Mouse (Mus musculus) frontal cortex, postnatal 14 days (tissue): ENCODE data around the gene Ppid.
"Not testable (repeated sequence)": the region's sequence is repeated elsewhere in the genome, so short reads cannot be mapped to it uniquely, and the experiment has no call there.

Source experiments
- DNase-seq, 2 experiments: peaks; one replicate each; pipeline ENCODE4 v3.0.0; 2022; ENCODE audit warnings: low spot score in 2 of 2

Ppid gene

DNA sequence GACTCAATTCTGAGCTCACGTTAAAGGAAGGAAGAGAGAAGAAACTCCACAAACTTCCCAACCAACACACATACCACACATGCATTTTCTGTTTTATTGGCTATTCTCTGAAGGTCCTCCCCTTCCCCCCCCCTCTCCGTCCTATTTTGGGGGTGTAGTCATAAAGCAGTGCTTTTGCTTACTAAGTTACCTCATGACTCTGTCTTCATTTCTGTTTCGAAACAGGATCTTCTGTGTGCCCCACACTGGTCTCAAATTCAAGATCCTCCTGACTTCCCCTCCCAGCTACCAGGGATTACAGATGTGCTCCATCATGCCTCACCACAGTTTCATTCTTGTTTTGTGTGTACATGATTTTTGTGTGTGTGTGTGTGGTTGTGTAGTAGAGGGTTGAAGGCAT is 18.7 kb upstream of the Ppid start:
- no peak for DNase-seq

DNA sequence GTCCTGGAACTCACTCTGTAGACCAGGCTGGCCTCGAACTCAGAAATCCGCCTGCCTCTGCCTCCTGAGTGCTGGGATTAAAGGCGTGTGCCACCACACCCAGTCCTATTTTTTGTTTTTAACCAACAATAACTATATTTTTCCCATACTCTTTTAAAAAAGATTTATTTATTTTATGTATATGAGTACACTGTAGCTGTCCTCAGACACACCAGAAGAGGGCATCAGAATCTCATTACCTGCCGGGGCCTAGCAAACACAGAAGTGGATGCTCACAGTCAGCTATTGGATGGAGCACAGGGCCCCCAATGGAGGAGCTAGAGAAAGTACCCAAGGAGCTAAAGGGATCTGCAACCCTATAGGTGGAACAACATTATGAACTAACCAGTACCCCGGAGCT is 17.8 kb upstream of the Ppid start:
- DNase-seq: not testable (repeated sequence)

GRCm38 (mm10) chr3:79574336-79574735 is 16.8 kb upstream of the Ppid start:
- DNase-seq: no peak

- DNase-seq: no peak
These were observed 15.3 kb upstream of the Ppid start for GRCm38 (mm10) chr3:79575576-79576467.

GRCm38 (mm10) chr3:79576468-79576816 is 14.7 kb upstream of the Ppid start:
- no peak for DNase-seq

DNA sequence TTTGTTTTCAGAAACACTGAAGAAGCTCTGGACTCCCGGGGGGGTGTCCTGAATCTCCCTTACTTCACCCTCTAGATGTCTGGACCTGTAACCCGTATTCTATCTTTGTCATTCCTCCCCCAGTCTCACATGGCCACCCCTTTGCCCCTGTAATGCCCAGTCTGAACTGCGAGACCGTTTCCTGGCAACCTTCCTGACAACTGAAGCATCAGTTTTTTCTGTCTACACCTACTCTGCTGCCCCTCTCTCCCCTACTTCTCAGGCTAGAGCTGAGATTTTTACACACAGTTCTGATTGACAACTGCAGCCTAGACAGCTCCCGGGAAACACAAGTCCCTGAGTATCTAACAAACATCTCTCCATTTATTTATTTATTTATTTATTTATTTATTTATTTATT is 14.3 kb upstream of the Ppid start:
- DNase-seq: no peak

DNA sequence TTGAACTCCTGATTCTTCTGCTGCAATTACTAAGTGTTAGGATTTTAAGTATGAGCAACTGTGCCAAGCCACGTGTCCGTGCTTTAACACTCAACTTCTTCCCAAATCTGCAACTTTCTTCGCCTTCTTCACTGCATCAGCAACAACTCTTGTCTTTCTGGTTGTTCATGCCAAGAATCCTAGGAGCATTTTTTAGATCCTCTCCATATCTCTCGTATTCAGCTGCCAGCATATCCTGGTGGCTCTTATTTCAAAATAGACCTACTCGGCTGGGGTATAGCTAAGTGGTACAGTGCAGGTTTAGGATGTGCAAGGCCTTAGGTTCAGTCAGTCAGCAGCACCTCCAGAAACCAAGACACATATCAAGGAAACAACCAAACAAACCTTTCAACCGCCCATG is 13.5 kb upstream of the Ppid start:
- no peak for DNase-seq

- no peak for DNase-seq
These were observed 13.0 kb upstream of the Ppid start for GRCm38 (mm10) chr3:79578164-79578563.

DNA sequence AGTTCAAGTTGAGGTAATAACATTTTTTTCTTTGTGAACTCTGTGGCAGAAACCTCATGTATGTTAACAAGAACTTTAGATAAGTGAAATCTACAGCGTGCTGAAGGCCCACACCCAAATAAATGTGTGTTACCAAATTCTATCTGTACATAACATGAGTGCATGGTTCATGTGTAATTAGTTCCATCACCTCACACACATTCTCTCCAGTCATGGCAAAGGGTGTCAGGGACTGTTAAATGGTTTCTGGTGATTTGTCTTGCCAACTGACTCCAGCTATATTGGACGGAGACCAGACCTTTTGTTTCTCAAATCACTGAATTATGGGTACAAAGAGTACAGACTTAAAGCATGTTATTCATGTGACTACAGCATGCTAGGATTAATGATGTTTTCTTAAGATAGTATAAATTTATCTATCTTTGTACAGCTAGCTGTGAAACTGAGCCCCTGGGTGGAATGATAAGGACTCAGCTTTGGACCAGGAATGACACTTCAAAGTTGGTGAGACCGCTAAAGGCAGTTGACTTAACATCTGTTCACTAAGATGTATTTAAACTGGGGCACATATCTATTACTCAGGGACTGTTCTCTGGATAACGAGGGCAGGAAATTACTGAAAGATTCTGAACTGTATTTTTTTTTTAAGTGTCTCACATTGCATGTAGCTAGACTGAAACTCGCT is 11.1 kb upstream of the Ppid start:
- DNase-seq: no peak

DNA sequence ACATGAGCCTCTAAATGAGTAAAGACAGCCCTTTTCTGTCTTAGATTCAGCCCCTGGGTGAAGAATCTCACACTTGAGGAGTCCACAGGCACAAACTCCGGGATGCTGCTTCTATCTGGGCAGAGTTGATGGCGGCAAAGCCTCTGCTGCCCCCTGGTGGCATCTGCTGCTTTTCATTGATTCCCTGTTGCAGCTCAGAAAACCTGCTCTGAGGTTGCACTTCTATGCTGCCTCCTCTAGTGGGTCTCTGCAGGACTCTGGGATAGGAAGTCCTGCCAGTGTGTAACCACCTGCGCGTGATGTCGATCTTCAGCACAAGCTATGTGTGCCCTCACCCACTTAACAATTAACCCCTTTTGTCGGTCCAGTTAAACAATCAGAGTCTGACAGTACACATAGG is 4.3 kb upstream of the Ppid start:
- peak; percentile 81 to 92 for DNase-seq

DNA sequence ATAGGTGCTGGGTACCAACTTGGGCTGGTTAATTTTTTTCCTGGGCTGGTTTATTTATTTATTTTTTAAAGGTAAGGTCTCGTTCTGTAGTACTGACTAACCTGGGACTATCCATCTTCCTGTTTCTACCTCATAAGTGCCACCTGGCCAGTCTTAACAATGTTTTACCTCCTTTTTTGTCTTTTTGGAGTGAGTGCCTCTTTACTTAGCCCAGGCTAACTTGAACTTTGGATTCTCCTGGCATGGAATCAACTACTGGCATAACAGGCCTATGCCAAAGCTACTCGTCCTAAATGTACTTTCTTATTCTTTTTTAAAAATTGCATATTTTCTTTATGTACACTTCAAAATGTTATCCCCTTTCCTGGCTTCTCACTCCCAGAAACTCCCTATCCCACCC is 1.5 kb upstream of the Ppid start:
- no peak for DNase-seq

GRCm38 (mm10) chr3:79591793-79592471 is 790 bp downstream of the Ppid start:
- DNase-seq: no peak

DNA sequence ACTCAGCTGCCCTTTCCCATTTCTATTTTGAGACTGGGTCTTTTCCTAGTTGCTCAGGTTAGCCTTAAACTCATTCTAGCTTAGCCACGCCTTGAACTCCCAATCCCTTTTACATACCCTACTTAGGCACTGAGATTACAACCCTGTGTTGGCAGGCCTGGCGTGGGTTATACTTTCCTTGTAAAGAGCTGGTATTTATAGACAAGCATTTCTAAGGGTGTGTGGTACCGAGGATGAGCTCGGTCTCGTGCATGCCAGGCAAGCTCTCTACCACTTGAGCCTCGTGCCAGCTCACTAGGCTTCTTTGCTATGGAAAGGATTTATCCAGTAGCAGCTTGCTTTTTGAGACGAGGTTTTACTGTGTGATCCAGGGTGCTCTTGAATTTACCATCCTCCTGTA is 4.3 kb downstream of the Ppid start:
- no peak for DNase-seq

DNA sequence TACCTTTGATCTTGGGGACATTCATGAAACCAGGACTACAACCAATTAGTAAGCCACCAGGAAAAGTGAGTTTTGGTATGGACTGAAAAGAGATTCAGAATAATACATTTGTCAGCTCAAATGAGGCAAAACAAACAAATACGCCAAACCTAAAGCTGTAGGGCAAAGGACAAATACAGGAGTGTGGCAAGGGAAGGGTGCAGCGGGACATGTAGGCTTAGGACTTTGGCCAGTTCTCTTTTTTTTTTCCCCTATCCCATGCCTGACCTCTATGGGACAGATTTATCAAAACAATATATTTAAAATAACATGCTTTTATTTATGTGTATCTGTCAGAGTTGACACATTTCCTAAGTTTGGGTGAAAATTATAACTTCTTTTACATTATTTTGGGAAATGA is 18.7 kb downstream of the Ppid start:
- DNase-seq: no peak

- DNase-seq: no peak
These were observed 36.5 kb downstream of the Ppid start for GRCm38 (mm10) chr3:79627484-79628181.

DNA sequence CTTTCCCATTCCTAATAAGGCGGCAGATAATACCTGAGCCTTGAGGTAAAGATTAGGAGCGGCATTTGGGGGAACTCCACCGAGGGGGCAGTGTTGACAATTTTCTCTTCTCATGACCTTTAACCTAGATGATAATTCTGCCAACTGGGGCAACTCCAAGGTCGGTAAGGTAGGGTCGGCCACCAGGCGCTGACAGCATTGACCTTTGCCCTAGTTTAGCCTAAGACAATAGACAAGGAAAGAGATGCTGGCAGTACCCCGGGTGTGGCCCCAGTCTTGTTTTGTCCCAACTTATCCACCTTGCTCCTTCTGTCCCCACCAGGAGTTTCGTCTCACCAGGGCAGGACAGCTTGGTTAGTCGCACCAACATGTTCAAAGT is 37.0 kb downstream of the Ppid start:
- DNase-seq: no peak

DNA sequence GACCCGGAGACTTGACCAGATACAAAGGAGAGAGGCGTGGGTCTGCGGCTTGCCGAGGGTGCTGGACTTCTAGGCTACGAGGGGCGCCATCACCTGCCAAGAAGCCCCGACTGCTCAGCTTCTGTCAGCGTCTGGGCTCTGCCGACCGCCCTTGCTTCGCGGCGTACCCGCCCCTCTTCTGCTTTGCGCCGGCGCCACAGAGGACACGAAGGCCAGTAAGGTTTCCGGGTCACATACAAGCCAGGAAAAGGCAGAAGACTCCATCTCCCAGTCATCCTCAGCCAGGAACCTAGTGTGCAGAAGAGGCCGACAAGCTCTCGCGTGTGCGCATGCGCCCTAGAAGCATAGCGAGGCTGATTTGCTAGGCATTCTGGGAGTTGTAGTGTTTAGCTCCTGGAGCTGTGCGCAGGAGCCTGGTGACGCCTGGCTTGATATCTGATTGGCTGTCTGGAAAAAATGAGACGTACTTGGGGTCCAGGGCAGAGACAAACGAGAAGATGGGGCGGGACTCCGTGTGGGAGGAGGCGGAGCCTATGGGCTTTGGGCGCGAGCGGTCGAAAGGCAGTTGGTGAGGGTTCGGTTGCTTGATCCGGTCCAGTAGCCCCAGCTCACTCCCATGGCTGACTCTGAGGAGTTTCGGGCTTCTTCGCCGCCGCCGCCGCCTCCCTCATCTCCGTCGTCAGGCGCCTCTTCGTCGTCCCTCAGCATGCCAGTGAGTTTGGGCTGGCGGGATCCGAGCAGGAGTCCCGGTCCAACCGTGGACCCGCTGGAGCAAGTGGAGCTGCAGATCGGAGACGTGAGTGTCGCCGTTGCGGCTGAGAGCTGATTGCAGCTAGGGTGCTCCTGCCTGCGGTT is 37.6 kb downstream of the Ppid start, which contains the start of gene 4930579G24Rik:
TSS of gene 4930579G24Rik (plus strand) at position 519 of the 855 bp plus-strand sequence.
- DNase-seq: peak; percentile 94 to 99

- DNase-seq: peak; percentile 47 to 68
These were observed 38.2 kb downstream of the Ppid start, which contains the start of gene Etfdh for GRCm38 (mm10) chr3:79629416-79629730. Gene Etfdh, minus strand, starts transcription at chr3:79629500.

DNA sequence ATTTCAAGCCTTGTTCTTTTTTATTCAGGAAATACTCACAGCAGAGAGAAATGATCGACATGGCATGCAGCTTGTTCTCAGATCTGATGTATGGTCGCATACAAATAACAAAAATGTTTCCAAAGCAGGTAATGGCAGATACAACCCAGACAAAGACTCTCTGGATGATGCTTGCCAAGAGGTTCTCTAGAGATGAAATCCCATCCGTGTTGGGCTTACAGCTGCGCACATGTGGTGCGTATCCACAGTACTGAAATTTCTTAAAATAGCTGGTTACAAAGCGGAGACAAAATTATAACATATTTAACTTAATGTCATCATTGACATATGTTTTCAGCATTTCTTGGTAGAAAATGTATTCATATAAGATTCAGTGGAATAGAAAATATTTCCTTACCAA is 61.0 kb downstream of the Ppid start:
- no peak for DNase-seq
